Comparison of ENCODE assay signal across 9 mouse cellular contexts in the genomic region with DNA sequence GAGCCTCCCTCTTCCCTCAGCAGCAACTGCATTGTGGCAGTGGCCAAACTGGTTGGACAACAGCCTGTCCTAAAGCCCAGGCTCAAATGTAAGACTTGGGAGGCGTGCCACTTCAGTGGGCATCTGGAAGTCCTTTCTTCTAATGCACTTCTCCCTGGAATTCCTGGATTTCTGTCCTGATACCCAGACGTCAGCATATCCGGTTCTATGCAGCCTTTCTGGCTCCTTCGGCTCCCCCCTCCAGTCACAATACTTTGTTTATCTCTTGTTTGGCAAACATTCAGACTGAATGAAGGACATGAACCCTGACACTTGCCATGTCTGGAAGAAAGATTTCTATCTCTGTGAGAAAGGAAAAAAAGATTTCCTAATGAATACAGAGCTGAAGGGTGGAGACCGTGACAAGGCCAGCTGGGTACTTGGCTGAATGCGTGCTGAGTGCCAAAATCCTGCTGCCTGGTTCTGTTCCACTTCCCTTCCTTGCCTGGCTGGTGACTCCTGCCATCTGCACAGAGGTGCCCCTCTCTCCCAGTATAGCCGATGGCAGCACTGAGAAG.
A peak's percentile ranks its signal among the peaks of the same experiment; 100 is the strongest.
DNase-seq lines count a peak whose midpoint lies in the region; ATAC-seq and TF ChIP-seq lines count a peak whose summit lies in the region.
"Had no signal": no experiment of that assay in that cellular context is flagged by ENCODE, and none has a peak within 500 bp of the region (broad histone marks: within the 10 kb centered on the region; RNA-seq: fewer than 3 reads in every experiment).

No protein-coding gene starts in this region.

- peak overlapping the region; percentile 67 for H3K27ac ChIP-seq in heart, embryonic 11.5 days (ENCODE audit: low read depth, low read length)
- peak overlapping the region; percentile 54; the same call in 1 of the 2 replicates for H3K27ac ChIP-seq in kidney, postnatal 0 days
- H3K27ac ChIP-seq in small intestine, adult 2 months (ENCODE audit: insufficient read depth, low read depth, low read length), result peak overlapping the region; percentile 63
- H3K27ac ChIP-seq: midbrain, embryonic 12.5 days had no signal

- H3K9ac ChIP-seq in heart, embryonic 11.5 days (ENCODE audit: low read depth, low read length), result peak overlapping the region; percentile 0; the same call in 1 of the 2 replicates
- H3K9ac ChIP-seq in kidney, postnatal 0 days (ENCODE audit: low read depth, low read length), result no peak overlapping the region
- H3K9ac ChIP-seq: midbrain, embryonic 12.5 days had no signal

- peak overlapping the region; percentile 8; the same call in 1 of the 2 replicates for H3K4me2 ChIP-seq in heart, embryonic 11.5 days
- H3K4me2 ChIP-seq in kidney, postnatal 0 days (ENCODE audit: low read length), result no peak overlapping the region; the same call in 1 of the 2 replicates
- H3K4me2 ChIP-seq: midbrain, embryonic 12.5 days had no signal

- no peaks in the 10 kb centered on the region for H3K27me3 ChIP-seq in heart, embryonic 11.5 days (ENCODE audit: control insufficient read depth, insufficient read depth, low read length)
- no peaks in the 10 kb centered on the region for H3K27me3 ChIP-seq in kidney, postnatal 0 days (ENCODE audit: insufficient read depth, low read length)
- no peaks in the 10 kb centered on the region for H3K27me3 ChIP-seq in small intestine, adult 2 months (ENCODE audit: control insufficient read depth, insufficient read depth, low read length)
- H3K27me3 ChIP-seq: midbrain, embryonic 12.5 days had no signal

- no peaks in the 10 kb centered on the region for H3K36me3 ChIP-seq in heart, embryonic 11.5 days (ENCODE audit: control insufficient read depth, insufficient read depth, low read length)
- no peaks in the 10 kb centered on the region for H3K36me3 ChIP-seq in kidney, postnatal 0 days (ENCODE audit: insufficient read depth, low read length)
- no peaks in the 10 kb centered on the region for H3K36me3 ChIP-seq in small intestine, adult 2 months (ENCODE audit: control insufficient read depth, insufficient read depth, low read length)
- H3K36me3 ChIP-seq: midbrain, embryonic 12.5 days had no signal

- TF ChIP-seq POLR2A in small intestine, adult 2 months (IDR thresholded peaks at IDR 0.05; ENCODE audit: low read depth, low read length), result no peak

- peaks cover 43% of the 10 kb centered on the region for H3K4me1 ChIP-seq in heart, embryonic 11.5 days (ENCODE audit: control insufficient read depth, insufficient read depth, low read length)
- peaks cover 21% of the 10 kb centered on the region for H3K4me1 ChIP-seq in kidney, postnatal 0 days (replicated peaks; ENCODE audit: insufficient read depth, low read length)
- no peaks in the 10 kb centered on the region; the same call in 1 of the 2 replicates for H3K4me1 ChIP-seq in small intestine, adult 2 months (ENCODE audit: control insufficient read depth, insufficient read depth, insufficient read length, low read length)

- WGBS in heart, embryonic 11.5 days (ENCODE audit: insufficient replicate concordance), result 26% methylated on average over 7 of the region's 7 CpGs
- 50% methylated on average over 7 of the region's 7 CpGs for WGBS in kidney, postnatal 0 days
- 24% methylated on average over 7 of the region's 7 CpGs for WGBS in small intestine, adult 2 months

- peak; percentile 55 for DNase-seq in layer of hippocampus, adult 9-11 months
- DNase-seq in layer of hippocampus, adult 9-10 months (ENCODE audit: low spot score), result no peak
- peak; percentile 45 to 59 for DNase-seq in cerebellum, adult 18-20 months
- DNase-seq in kidney, postnatal 0 days (ENCODE audit: low spot score), result peak; percentile 63
- DNase-seq in left cerebral cortex, adult 9 months (ENCODE audit: low spot score in 2 of 2), result no peak
- no peak for DNase-seq in urinary bladder, postnatal 4 days (ENCODE audit: low spot score in 2 of 2)

- no peak overlapping the region for H3K4me3 ChIP-seq in heart, embryonic 11.5 days (ENCODE audit: low read depth, low read length)
- no peak overlapping the region for H3K4me3 ChIP-seq in kidney, postnatal 0 days (replicated peaks; ENCODE audit: low read depth, low read length)
- H3K4me3 ChIP-seq in small intestine, adult 2 months (ENCODE audit: low read depth, low read length), result no peak overlapping the region
- H3K4me3 ChIP-seq: midbrain, embryonic 12.5 days had no signal

- no peak for TF ChIP-seq CTCF in kidney, postnatal 0 days (IDR thresholded peaks at IDR 0.05; ENCODE audit: low read depth)
- no peak for TF ChIP-seq CTCF in small intestine, adult 2 months (IDR thresholded peaks at IDR 0.05; ENCODE audit: extremely low read depth, insufficient read length, insufficient replicate concordance, low read depth, low read length)

- ATAC-seq in heart, embryonic 11.5 days (replicated peaks; ENCODE audit: insufficient number of reproducible peaks, low FRiP score, low TSS enrichment), result no peak
- no peak for ATAC-seq in kidney, postnatal 0 days (replicated peaks; ENCODE audit: low FRiP score, low read depth)

- H3K9me3 ChIP-seq in heart, embryonic 11.5 days (replicated peaks; ENCODE audit: control insufficient read depth, low read length), result no peaks in the 10 kb centered on the region
- no peaks in the 10 kb centered on the region for H3K9me3 ChIP-seq in kidney, postnatal 0 days (replicated peaks; ENCODE audit: low read length)
- H3K9me3 ChIP-seq: midbrain, embryonic 12.5 days had no signal

Comparison
In these comparisons a context has a peak if more than half of its experiments do, and no peak if none do; other contexts are left out.
1. DNase-seq: peak in layer of hippocampus, adult 9-11 months (single experiment), cerebellum, adult 18-20 months (2 of 2) and kidney, postnatal 0 days (single experiment); none in layer of hippocampus, adult 9-10 months (single experiment), left cerebral cortex, adult 9 months (0 of 2) and urinary bladder, postnatal 4 days (0 of 2).
2. Peak in every context shown above with its lines, with median percentiles within 50 percentile points of each other: H3K27ac ChIP-seq.